Mouse (Mus musculus) v-Abl transformed pro-B cells (cell line): ENCODE data around the gene Fut7.

ENCODE experiments used
- in situ Hi-C, 2 experiments: fragments of 400-800 bp; cut with MboI; formaldehyde crosslinking; loops; one replicate each; pipeline ENCODE4 v1.15.1; 2025; ENCODE audit not compliant: unreplicated experiment in 2 of 2

The Fut7 gene

DNA sequence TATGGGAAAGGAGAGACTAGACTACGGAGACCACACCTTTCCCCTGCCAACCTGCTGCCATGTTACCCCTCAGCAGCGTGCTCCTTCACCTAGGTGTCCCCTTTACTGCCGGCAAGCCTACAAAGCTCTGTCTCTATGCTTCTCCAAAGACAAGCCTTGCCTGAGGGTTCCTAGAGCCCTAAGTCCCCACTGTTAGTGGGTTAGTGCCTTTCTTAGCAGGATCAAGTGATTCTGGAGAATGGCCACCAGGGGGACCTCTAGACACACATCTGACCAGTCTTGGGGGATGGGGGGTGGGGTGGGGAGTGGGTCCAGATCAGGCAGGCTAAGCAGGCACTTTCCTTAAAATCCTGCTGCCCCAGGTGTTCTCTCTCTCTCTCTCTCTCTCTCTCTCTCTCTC lies 1.2 kb upstream of the Fut7 start:
- in situ Hi-C loops: loop anchor here (5.0 kb wide), 2 partner anchors 60 to 130 kb away; no protein-coding TSS in a partner anchor

DNA sequence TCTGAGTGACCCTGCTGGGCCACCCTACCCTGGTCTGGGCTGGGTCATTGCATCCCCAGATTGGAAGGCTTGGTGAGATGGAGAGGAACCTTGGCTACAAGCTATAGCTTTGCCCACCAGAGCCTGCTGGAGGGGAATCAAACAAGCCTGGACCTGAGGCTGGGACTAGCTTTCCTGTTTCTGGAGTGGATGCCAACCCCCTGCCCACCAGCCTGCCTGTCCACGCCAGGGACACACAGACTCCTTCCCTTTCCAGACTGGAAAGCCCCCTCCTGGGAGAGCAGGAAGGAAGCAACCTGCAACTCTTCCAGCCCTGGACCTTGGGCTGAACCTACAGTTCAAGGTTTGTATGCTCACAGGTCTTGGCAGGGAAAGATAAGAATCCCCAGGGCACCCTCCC lies 559 bp downstream of the Fut7 start:
- in situ Hi-C loops: loop anchor here (5.0 kb wide), 2 partner anchors 59 to 129 kb away; no protein-coding TSS in a partner anchor

GRCm38 (mm10) chr2:25425481-25425880 lies 2.4 kb downstream of the Fut7 start:
- in situ Hi-C loops: no loop called here

DNA sequence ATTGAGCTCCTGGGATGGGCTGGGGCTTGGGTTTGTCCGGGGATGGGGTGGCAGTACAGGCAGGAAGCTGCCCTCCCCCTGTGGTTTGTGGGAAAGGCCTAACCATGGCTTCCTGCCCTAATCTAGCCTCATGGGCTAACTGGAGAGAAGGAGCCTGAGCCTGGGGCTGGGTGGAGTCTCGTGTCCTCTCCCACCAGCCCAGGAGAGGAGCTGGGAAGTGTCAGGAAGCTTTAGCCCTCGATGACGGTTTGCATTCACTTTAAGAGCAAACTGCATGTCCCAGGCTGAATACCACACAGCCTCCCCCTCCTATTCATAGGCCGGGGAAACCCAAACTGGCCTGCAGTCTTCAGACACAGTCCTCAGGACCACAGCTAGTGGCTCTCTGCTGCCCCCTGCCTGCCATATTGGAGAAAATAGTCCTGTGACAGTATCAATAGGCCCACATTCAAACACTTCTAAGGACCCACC lies 3.7 kb downstream of the Fut7 start:
- in situ Hi-C loops: no loop called here

DNA sequence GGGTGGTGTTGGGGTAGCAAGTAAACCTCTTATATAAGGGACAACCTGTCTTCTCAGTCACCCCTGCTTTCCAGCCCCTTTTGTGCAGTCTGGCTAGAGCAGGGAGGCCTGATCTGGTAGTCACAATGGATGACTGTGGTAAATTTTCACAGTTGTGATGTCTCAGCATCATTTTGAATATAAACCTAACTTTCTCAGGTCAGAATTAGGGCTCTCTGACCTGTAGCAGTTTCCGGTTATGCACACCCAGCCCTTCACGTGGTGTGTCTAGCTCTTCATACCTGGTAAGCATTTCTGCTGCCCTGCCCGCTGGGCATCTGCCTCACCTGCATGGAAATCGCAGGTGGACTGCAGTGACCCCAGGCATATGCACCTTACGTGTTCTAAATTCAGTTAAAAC lies 4.2 kb downstream of the Fut7 start:
- in situ Hi-C loops: no loop called here

DNA sequence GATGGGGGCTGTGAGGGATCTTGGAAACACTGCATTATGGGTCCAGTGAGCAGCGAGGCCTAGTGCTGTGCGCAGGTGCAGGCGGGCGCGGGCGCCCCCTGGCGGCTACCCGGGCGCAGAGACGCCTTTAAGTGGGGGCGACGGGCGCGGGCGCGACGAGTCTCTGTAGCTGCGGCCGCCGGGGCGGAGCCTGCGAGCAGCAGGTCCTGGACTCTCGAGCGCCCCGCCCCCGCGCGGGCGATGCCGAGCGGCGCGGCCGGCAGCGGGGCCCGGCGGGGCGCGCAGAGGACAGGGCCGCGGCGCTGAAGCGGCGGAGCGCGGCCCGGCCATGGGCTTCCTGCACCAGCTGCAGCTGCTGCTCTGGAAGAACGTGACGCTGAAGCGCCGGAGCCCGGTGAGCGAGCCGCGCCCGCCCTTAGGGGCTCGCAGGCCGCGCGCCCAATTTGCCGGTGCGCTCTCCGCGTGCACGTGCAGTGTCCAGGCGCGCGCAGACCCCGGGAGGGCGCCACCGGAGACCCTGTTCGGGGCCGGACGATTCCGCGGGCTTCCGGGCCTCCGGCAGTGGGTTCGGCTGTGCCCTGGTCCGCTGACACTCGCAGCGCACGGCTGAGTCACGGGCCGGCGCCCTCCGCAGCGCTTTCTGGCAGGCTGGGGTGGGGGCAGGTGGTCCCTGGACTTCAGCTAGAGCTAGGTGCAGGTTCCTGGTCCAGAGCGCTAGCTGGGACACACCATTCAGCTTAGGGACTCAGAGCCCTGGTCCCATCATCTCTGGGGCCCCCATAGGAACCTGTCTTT lies 5.6 kb downstream of the Fut7 start, which contains the start of gene Abca2:
Gene Abca2, plus strand, starts transcription at position 262 of the 795 bp plus-strand sequence.
- in situ Hi-C loops: no loop called here

DNA sequence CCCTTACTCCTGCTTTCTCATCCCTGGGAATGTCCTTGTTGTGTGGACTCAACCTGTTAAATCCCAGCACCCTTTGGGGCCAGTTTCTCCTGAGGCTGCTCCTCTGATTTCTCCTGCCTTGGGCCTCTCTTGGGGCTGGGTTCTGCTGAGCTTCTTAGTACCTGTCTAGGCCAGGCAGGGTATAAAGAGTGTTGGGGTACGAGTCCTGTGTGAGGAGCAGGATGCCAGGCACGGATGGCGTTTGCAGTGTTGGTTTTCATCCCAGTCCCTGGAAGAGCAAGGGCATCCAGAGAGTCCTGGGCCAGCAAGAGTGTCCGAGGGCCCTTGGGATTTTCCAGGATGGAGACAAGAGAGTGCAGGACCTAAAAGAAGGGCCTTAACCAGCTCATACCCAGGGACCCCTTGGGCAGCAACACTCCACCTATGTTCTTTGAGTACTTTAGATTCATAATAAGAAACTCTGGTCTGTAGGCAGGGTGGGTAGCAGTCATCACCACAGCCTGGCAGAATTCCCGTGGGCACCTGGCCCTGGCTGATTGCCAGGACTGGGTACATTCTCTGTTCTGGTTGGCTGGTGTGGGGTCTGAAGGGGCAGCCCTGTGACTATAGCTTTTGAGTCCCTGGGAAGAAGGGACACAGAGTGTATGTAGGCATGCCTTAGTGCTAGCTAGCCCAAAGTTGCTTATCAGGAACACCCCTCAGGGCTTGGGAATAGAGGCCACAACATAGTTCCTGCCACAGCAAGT lies 6.5 kb downstream of the Fut7 start:
- in situ Hi-C loops: no loop called here

DNA sequence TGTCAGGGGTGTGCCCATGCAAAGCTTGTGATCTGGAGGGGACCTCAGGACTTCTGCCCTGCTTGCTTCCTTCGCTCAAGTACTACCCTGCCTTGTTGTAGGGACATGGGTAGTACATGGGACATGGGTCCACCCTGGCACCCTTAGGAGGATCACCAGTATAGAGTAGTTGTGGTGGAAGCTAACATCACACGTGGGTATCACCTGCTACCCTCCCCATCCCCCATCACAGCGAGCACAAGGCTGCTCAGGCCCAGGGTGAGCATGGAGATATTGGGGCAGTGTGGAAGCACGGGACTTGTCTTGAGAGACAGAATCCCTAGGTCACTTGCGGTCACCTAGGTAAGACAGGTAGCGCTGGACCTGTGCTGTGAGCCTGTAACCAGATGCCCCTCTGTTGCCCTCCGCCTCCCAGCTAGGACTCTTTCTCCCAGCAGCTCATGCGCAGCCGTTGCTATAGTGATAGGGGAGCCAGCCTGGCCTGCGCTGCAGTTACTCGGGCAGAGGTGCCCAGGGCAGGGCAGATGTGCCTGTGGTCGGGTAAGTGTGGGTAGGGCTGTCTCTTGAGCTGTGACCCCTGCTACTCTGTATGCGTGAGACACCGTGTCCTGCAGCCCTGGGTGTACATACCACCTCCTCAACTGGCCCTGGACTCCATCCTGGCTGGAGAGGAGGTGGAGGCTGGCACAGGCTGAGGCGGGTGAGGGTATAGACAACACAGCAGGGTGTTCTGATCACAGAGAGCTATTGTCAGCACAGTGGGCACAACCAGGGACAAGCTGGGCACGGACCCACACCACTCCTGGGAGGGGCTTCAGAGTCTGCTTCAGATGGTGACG lies 7.5 kb downstream of the Fut7 start:
- in situ Hi-C loops: no loop called here

DNA sequence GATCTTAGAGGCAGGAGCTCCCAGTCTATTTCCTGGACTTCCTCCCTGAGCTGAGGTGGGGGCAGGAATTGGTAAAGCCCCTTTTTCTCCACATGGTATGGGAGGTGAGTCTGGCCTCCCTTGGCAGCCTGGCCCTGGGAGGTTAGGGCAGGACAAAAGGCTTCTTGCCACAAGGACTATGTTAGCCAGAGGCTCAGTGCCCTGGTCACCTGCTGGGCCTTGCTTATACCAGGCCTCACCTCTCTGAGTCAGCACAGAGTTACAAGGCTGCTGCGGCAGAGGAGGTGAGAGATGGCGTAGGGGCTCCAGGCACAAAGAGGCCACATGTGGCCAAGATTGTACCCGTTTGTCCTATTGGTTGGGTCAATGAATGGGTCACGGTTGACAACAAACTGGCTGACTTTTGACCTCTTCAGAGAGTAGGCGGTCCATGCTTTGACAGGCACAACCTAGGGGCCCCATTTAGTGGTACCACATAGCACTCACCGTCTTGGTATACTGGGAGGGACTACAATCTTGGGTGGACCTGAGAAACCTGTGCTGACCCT lies 8.3 kb downstream of the Fut7 start:
- in situ Hi-C loops: no loop called here

DNA sequence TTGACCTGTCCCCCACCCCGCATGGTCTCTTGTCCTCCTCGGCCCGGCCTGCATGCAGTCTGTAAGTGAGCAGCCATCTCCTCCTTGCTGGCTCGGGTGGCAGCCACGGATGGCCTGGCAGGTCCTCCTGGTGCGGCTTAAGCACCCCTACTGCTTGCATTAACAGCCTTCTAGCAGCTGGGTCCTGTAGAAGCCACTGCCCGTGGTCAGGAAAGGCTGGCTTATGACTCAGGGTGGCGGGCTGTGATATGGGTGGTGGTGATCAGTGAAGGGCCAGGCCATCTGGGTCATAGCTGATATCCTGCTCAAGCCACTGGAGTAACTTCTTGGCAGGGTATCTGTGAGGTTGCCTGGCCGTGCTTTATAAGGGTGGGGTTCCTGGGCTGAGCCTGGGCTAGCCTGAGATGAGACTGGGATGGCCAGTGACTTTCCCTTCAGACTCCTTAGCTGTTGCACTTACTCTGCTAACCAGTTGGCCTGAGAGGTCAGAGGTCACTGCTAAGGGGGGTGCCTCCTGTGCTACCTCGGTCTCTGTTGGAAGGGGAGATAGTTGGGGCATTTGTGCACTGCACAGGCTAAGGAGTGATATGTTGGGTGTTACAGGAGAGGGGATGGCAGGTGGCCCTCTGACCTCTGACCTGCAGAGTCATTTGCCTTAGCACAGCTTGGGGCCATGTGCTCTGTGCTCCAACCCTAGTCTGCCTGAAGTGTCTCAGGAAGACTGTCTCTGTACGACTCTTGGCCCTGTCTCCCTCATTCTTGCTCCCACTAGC lies 9.4 kb downstream of the Fut7 start:
- in situ Hi-C loops: no loop called here

DNA sequence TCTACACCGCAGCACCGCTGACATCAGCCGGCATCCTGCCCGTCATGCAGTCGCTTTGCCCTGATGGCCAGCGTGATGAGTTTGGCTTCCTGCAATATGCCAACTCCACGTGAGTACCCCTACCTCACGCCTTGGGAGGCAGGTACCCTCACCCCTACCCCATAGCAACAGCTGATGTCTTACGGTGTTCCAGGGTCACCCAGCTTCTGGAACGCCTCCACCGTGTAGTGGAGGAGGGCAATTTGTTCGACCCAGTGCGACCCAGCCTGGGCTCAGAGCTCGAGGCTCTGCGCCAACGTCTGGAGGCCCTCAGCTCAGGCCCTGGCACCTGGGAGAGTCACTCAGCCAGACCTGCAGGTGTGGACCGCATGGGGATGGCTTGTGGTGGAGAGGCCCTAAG lies 10.0 kb downstream of the Fut7 start:
- in situ Hi-C loops: no loop called here

DNA sequence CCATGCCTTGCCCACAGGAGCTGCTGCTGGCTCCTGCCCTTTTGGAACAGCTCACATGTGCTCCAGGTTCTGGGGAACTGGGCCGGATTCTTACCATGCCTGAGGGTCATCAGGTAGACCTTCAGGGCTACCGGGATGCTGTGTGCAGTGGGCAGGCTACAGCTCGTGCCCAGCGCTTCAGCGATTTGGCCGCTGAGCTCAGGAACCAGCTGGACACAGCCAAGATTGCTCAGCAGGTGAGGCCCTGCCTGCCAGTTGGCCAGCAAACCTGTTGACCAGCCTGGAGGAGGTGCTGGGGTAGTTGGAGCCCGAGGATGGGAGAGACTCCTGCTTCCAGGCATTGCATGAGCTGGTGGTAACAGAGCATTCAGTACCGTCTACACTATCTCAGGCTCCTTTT lies 11.2 kb downstream of the Fut7 start:
- in situ Hi-C loops: no loop called here

DNA sequence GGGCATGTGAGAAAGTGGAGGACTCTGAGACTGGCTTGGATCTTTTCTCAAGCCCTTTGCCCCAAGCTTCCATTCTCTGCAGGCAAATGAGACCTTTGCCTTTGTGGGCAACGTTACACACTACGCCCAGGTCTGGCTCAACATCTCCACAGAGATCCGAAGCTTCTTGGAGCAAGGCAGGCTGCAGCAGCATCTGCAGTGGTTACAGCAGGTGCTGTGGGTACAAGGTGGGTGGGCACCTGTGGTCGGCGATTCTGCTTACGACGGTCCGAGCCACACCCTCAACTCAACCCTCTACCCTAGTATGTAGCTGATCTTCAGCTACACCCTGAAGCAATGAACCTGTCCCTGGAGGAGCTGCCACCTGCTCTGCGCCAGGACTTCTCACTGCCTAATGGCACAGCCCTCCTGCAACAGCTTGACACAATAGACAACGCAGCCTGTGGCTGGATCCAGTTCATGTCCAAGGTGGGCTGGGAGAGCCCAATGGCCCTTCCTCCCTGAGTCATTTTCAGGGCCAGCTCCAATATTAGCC lies 13.3 kb downstream of the Fut7 start:
- in situ Hi-C loops: no loop called here

GRCm38 (mm10) chr2:25441067-25441466 lies 18.0 kb downstream of the Fut7 start:
- in situ Hi-C loops: no loop called here

DNA sequence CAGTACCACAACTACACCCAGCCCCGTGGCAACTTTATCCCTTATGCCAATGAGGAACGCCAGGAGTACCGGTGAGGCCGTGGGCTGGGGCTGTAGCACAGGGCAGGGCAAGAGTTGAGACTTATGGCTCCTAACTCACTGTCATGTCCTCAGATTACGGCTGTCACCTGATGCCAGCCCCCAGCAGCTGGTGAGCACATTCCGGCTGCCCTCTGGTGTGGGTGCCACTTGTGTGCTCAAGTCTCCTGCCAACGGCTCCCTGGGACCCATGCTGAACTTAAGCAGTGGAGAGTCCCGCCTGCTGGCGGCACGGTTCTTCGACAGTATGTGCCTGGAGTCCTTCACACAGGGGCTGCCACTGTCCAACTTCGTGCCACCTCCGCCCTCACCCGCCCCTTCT lies 19.6 kb downstream of the Fut7 start:
- in situ Hi-C loops: no loop called here

- in situ Hi-C loops: no loop called here
These were observed 28.0 kb downstream of the Fut7 start for GRCm38 (mm10) chr2:25450853-25451647.

- in situ Hi-C loops: no loop called here
These were observed 29.9 kb downstream of the Fut7 start for GRCm38 (mm10) chr2:25452951-25453350.

DNA sequence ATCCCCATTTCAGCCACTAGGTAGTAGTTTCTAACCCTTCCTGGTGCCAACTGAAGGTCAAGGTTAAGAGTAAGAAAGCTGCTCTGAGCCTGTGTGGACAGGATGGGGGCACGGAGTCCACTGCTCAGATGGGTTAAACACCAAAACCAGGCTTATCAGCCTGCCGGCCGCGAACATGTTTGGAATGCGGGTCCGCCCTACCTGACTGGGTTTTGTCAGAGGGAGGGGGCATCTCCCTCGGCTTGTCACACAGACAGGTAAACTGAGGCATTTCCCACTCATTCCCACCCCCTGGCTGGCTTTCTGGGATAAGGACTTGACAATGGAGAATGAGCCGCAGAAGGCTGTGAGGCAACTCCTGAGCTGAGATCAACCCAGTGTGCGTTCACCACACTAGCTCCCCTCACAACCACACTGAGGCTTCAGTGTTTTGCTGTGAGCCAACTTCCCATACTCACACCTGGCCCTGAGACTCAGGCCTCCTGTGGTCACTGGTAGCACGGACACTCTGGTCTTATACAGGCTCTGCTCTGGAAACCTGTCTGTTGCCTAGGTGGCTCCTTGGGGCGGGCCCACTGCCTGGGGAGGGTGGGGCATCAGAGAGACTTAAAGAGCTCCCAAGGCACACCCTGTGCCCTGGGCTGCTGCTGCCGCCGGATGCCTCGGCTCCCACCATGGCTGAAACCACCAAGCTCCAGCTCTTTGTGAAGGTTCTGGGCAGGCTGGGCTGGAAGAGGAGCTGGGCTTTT lies 33.3 kb downstream of the Fut7 start, which contains the start of gene Clic3:
Gene Clic3, plus strand, starts transcription at position 634 of the 749 bp plus-strand sequence.
- in situ Hi-C loops: no loop called here
